Mouse (Mus musculus) erythroblast, adult 5-6 weeks (primary cell): ENCODE measurements at regions not wholly inside any gene's neighbourhood (a gene's known extent, or its start where the extent isn't known, plus 50 kb on each side); places are given as distances from the start of the nearest gene placed in this dataset.
"Not testable (repeated sequence)": the region's sequence is repeated elsewhere in the genome, so short reads cannot be mapped to it uniquely, and the experiment has no call there.

Experiments used
- ATAC-seq: replicated peaks from 2 replicates; pipeline ENCODE4 v1.8.0; 2016; ENCODE audit warnings: moderate number of reproducible peaks, mild to moderate bottlenecking, moderate TSS enrichment, inconsistent platforms; ENCODE audit not compliant: poor library complexity, low FRiP score, severe bottlenecking

DNA sequence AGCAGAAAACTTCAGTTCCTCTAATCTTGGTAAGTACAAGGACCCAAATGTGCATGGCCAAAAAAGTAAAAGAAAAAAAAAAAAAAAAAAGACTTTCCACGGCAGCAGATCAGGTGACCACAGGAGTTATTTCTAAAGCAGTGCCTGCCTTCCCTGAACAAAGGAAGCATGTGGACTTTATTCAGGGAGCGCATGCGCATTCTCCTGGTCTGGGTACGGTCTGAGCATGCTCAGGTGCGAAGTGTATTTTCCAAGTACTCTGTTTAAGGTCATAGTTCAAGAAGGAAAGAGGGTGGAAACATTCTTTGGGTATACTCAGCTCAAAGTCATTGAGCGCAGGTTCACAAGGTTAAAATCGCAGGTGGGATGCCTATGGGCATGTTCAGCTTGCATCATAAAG is 103.1 kb upstream of the Eif4g2 start:
- ATAC-seq = no peak

- ATAC-seq = no peak
Observed at GRCm38 (mm10) chr7:111183512-111183911, 100.7 kb upstream of the Eif4g2 start.

GRCm38 (mm10) chr7:111182319-111182718 is 99.5 kb upstream of the Eif4g2 start:
- 0 out of 2 replicates have a peak, but pooled peaks have one; percentile 59 for ATAC-seq

DNA sequence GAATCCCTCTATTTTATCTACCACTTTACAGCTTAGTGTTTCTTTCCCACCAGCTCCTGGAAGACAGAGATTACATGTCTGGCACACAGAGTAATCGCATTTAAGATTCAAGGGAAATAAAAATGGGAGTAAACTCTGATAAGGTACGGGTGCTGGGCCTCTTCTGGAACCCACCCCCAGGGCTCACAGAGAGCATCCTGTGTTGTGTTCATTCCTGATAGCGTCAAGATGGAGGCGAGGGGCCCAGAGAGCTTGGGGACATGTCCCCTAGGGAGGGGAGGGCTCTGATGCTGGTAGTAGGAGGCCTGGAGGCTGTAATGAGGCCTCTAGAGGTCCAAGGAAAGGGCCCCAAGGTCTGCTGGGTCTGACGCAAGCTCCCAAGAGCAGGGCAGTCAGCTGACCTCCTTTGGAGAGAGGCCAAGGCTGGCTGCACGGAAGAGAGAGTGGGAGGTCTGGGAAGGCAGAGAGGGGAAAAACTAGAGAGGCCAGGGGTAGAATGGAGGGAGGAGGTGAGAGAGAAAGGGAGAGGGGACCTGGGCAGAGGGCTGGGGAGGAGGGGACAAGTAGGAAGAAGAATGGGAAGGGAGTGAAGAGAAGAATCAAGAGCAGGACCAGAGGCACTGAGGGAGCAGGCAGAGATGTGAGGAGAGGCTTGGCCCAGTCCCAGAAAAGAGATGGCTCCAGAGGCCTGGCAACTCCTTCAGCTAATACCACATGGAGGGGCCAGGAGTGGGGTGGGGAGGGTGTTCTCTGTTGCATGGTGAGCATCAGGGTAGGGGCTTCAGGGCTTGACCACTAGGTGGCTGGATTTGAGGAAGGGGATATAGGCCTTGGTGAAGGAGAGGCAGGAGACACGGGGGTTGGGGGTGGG is 96.8 kb upstream of the Eif4g2 start:
- ATAC-seq = peak; percentile 27; the same call in 1 of the 2 replicates

DNA sequence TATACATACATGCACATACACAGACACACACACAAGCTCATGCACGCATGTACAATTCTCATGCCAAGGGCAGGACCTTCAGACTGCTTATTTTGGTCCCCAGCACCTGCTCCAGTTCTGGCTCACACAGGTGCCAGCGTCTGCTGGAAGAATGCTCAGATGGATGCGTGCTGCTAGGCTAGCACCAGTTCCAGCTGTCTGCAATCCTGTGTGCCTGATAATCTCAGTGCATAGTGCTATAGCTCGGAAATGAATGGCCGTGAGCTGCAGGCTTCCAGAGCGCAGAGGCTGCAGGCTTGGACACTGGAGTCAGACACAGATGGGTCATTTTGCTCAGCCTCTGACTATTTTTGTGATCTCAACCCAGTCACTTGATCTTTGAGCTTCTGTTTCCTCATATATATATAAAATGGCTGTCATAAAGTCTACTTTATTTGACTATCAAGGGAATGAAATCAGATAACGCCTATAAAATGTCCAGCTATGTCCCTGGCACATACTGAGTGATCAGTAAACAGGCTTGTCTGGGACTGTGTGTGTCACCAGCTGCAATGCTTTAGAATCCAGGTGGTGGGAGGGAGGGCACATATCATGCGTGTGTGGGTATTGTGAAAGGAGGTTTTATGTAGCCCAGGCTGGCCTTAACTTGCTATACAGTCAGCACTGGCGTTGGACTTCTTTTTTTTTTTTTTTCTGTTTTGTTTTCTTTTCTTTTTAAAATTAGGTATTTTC is 91.7 kb upstream of the Eif4g2 start:
- ATAC-seq = no peak

GRCm38 (mm10) chr7:111172061-111172460 is 89.2 kb upstream of the Eif4g2 start:
- no peak for ATAC-seq

GRCm38 (mm10) chr7:111168546-111169233 is 85.9 kb upstream of the Eif4g2 start:
- ATAC-seq = not testable (repeated sequence)

DNA sequence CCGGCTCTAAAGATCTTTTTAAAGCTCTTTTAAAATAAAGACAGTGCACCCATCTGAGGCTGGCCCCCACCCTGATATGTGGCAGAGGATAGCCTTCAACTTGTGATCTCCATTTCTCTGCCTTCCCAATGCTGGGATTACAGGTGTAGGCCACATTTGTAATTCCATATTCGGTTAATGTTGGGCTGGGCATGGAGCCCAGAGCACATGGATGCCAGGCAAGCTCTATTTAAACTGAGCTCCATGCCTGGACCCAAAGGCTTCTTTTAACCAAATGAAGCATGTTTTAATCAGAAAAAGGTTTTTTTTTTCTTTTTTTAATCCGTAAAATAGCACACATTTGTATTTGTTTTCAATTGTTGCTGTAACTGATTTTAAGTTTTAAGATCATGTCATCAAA is 82.2 kb upstream of the Eif4g2 start:
- ATAC-seq = no peak

- ATAC-seq = no peak
Observed at GRCm38 (mm10) chr7:111164276-111164675, 81.4 kb upstream of the Eif4g2 start.

GRCm38 (mm10) chr7:111163861-111164260 is 81.0 kb upstream of the Eif4g2 start:
- 0 out of 2 replicates have a peak, but pooled peaks have one; percentile 47 for ATAC-seq

DNA sequence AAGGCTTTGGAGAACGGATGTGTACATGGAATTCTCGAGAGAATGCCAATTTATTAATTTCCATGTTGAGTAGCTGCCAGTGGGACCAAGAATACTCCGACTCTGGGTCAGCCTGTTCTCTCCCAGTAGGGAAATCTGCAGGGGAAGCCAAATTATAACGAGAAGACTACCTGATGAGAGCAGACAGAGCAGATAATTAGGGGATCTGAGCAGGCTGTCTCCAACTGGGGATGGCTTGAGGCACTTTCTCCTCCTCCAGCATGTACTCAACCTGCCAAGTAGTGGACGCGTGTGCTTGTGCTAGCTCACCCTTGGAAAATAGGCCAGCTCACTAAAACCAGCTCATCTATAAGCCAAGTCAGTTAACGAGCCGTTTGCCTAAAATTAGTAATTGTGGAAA is 80.5 kb upstream of the Eif4g2 start:
- ATAC-seq = no peak

DNA sequence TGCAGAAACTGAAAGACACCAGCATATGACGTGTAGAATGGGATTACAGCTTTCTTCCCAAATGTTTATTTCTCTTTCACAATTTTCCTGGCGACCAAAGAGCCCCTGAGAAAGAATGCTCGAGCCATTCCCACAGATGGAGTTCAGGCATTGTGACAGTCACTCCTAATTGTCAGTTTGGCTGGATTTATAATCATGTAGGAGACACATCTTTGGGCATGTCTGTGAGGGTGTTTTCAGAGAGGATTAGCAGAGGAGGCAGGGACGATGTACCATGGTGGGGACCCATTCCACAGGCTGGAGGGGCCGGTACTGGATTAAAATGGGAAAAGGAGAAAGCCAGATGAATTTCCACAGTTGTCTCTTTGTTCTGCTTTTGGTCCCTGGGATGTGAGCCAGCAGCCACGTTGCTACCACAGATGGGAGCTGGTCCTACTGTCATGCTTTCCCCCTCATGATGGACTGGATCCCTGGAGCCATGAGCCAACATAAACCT is 76.0 kb upstream of the Eif4g2 start:
- no peak for ATAC-seq

- ATAC-seq = no peak
Observed at GRCm38 (mm10) chr7:111157754-111158325, 75.0 kb upstream of the Eif4g2 start.

- ATAC-seq = no peak
Observed at GRCm38 (mm10) chr7:111157287-111157686, 74.5 kb upstream of the Eif4g2 start.

DNA sequence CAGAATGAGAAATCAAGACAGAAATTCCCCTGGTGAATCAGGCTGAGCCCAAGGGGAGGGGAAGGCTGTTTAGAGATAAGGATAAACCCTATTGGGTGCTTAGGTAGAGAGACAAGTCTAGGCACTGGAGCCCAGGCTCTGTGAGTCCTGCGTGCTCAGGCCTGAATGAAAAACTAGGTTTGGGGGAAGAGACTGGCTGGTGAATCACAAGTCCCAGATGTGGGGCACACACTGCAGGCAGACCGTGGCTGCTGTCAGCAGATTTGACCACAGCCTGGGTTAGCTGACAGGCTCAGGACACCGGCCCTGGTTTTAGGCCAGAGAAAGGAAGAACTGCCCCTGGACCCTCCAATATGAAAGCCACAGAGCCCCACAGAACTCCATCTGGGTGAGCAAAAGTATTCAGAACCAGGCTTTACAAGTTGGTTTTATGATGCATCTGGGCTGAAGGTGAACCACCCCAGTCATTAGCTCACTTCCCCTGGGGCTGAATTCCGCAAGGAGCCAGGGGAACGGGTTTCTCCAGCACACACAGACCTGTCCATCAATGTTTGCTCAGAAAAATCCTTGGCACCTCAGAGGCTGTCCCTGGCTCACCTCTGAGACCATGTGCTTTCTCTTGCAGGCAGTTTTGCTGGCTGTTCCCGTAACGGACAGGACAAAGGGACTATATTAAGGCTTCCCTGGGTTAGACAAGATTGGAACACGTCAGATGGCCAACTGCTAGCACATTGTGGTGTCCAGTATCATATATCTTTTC is 73.8 kb upstream of the Eif4g2 start:
- ATAC-seq = 0 out of 2 replicates have a peak, but pooled peaks have one; percentile 40

GRCm38 (mm10) chr7:111155995-111156394 is 73.2 kb upstream of the Eif4g2 start:
- 0 out of 2 replicates have a peak, but pooled peaks have one; percentile 36 for ATAC-seq

- no peak for ATAC-seq
Observed at GRCm38 (mm10) chr7:111154217-111154616, 71.4 kb upstream of the Eif4g2 start.

DNA sequence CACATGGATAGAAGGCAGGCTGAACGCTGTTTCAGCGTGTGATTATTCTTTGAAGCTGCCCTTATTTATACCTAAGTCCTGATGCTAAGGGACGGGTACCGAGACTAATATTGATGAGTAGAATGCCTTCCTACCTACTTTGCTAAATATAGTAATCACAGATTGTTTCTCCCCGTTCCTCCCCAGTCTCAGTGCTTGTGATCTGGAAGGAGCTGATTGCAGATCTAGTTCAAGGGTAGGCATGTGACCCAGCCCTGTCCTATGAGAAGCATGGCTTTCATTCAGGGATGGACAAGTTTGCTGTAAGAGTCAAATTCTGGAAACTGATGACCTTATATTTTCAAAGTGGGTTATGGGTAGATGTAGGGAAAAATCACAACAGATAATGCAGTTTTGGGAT is 67.7 kb upstream of the Eif4g2 start:
- ATAC-seq = no peak

DNA sequence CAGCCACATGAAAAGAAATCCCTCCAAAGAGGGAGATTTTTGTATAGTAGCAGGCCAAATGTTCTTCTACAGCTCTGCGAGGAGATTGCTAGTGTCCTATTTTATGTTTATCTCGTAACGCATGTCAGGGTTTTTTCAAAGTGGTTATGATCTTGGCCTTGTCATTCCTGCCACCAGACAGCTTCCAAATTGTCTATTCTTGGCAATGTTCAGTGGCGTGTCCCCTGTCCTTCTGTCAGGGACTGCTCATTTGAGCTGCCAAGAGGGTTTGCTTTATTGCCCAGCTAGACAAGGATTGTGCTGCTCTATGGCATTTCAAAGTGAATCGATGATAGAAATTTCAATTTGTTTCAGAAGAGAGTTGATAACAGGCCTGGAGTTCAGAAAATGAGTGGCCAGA is 67.3 kb upstream of the Eif4g2 start:
- ATAC-seq = no peak
